Mouse (Mus musculus) midbrain, embryonic 12.5 days (tissue): ENCODE results near the gene Gm11487. TPM values are rescaled to one million over a fixed set of nuclear protein-coding genes. Genes with fewer than 3 reads are reported as not detected.
"Not testable (repeated sequence)": the region's sequence is repeated elsewhere in the genome, so short reads cannot be mapped to it uniquely, and the experiment has no call there.

Experiments
- ATAC-seq: fragments of 200-750 bp; cut with Nextera tagmentation; 2 replicates; pipeline ENCODE4 v1.8.0; 2017; ENCODE audit warnings: low read depth, moderate TSS enrichment, moderate library complexity; ENCODE audit not compliant: low FRiP score
- H3K27ac ChIP-seq: fragments of 300-500 bp; sonication (generic); replicated peaks from 2 replicates; pipeline ENCODE4 v1.5.1; 2016; ENCODE audit warnings: mild to moderate bottlenecking
- H3K27me3 ChIP-seq: fragments of 300-500 bp; sonication (generic); 2 replicates; pipeline ENCODE4 v1.6.1; 2016; ENCODE audit warnings: mild to moderate bottlenecking
- H3K36me3 ChIP-seq: fragments of 300-500 bp; sonication (generic); 2 replicates; pipeline ENCODE4 v1.6.1; 2016
- H3K4me1 ChIP-seq: fragments of 300-500 bp; sonication (generic); 2 replicates; pipeline ENCODE4 v1.6.1; 2016
- H3K4me2 ChIP-seq: fragments of 300-500 bp; sonication (generic); replicated peaks from 2 replicates; pipeline ENCODE4 v1.6.1; 2016; ENCODE audit warnings: mild to moderate bottlenecking, moderate library complexity
- H3K4me3 ChIP-seq: fragments of 300-500 bp; sonication (generic); 2 replicates; pipeline ENCODE4 v1.5.1; 2016; ENCODE audit warnings: mild to moderate bottlenecking
- H3K9ac ChIP-seq: fragments of 300-500 bp; sonication (generic); replicated peaks from 2 replicates; pipeline ENCODE4 v1.6.1; 2016; ENCODE audit warnings: mild to moderate bottlenecking, moderate library complexity
- H3K9me3 ChIP-seq: fragments of 300-500 bp; sonication (generic); 2 replicates; pipeline ENCODE4 v1.6.1; 2016; ENCODE audit warnings: mild to moderate bottlenecking
- WGBS: fragments of 180-500 bp; shearing (Covaris S2); methylation state at CpG from one replicate; pipeline ENCODE4 v1.1.7; 2016; 5-methylcytosine and 5-hydroxymethylcytosine counted together
- polyA plus RNA-seq: library from polyadenylated mRNA; unstranded; fragments of >200 nt; fragmentation: Nextera tagmentation; extraction: Ambion mirVana; gene quantifications from 2 replicates; pipeline ENCODE4 v1.2.1, GENCODE M21; 2016

Gene Gm11487
- not detected in 2 replicates for polyA plus RNA-seq

DNA sequence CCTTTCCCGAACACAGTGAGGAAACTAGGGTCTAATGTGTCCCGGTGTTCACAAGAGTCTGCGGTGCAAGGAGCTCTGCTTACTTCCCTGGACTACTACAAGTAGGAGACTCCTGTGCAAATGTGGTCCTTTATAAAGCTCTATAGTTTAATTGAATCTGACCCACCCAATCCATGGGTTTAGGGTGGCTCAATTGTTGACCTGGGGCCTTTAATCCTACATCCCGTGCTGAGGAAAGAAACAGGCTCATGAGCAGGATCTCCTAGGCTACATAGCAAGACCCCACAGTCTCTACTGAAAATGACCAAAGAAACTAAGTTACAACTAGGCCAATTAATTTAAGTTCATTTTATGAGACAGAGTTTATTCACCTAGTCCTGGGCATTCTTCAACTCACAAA is at the start of gene Gm11487:
Gene Gm11487, minus strand, starts transcription at position 101 of the 400 bp plus-strand sequence.
- not testable (repeated sequence) for H3K36me3 ChIP-seq, H3K9me3 ChIP-seq, H3K4me2 ChIP-seq, H3K4me1 ChIP-seq, H3K9ac ChIP-seq, H3K27me3 ChIP-seq, ATAC-seq, H3K4me3 ChIP-seq, H3K27ac ChIP-seq
- WGBS, result 91% methylated on average over 4 of the region's 4 CpGs

DNA sequence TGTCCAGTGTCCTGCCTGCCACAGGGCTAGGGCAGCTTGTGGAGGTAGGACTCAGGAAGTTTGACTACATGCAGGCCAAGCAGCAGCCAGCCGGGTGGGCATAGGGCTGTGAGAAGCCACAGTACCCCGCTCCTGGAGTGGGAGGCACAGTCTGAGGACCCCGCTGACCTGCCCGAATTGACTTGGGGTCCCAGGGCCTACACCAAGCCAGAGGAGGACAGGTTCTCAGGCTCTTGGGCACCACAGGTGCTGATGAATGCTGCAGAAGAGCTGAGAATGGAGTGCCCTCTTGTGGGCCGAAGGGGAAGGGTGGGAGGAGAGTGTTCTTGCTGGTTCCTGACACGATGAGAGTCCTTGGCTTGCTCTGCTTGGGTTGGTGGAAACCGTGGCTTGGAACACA is 39.8 kb upstream of the Gm11487 start:
- no peak overlapping the region for H3K27ac ChIP-seq
- ATAC-seq, result peak; percentile 73
- H3K9ac ChIP-seq, result no peak overlapping the region
- no peaks in the 10 kb centered on the region for H3K27me3 ChIP-seq
- 64% methylated on average over 7 of the region's 7 CpGs for WGBS
- no peak overlapping the region for H3K4me2 ChIP-seq
- no peaks in the 10 kb centered on the region for H3K9me3 ChIP-seq
- no peaks in the 10 kb centered on the region for H3K36me3 ChIP-seq
- H3K4me3 ChIP-seq, result no peak overlapping the region
- no peaks in the 10 kb centered on the region for H3K4me1 ChIP-seq

DNA sequence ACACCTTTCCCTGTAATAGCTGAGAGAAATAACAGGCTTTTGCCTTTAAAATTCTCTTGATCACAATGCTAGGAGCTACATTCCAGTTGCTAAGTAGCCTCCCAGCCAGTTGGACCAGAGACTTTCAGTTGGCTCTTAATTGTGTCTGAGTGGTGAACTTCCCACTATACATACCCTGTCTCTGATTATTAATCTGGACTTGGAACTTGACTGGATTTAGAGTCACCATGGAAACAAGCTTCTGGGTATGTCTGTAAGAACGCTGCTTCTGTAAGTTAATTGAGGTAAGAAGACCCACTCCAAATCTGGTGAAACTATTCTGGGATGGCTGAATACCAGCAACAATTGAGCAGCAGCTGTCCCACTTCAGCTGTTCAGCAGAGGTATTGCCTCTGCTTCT is 37.7 kb upstream of the Gm11487 start:
- Histone ChIP-seq H3K36me3 (no peaks in the 10 kb centered on the region), H3K27ac (no peak overlapping the region), H3K4me3 (no peak overlapping the region), H3K9me3 (no peaks in the 10 kb centered on the region), H3K4me2 (no peak overlapping the region), H3K27me3 (no peaks in the 10 kb centered on the region), H3K9ac (no peak overlapping the region), H3K4me1 (no peaks in the 10 kb centered on the region)
- ATAC-seq, result peak; percentile 23; the same call in 1 of the 2 replicates
- WGBS, result 43% methylated on average over 1 of the region's 1 CpGs

DNA sequence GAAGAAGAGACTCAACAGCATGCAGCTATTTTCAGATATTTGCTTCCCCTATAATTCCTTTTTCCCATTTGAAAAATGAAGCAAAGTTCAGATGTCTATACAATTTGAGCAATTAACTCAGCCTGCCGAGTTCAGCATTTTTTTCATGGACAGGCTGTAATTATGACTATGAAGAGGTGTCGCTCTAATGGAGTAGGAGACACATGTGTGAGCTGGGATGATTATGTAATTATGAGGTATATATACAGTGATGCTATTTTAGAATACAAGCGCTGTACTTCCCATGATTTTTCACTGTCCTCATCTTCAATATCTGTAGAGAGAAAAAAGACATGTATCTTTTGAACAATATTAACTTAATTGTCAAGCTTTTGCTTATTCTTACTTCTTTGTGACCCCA is 21.0 kb upstream of the Gm11487 start:
- no peaks in the 10 kb centered on the region for H3K27me3 ChIP-seq
- no peaks in the 10 kb centered on the region for H3K4me1 ChIP-seq
- no peak for ATAC-seq
- WGBS, result 90% methylated on average over 3 of the region's 3 CpGs
- no peak overlapping the region for H3K27ac ChIP-seq
- no peaks in the 10 kb centered on the region for H3K36me3 ChIP-seq
- H3K9me3 ChIP-seq, result no peaks in the 10 kb centered on the region
- no peak overlapping the region for H3K4me3 ChIP-seq
- no peak overlapping the region for H3K9ac ChIP-seq
- no peak overlapping the region for H3K4me2 ChIP-seq

DNA sequence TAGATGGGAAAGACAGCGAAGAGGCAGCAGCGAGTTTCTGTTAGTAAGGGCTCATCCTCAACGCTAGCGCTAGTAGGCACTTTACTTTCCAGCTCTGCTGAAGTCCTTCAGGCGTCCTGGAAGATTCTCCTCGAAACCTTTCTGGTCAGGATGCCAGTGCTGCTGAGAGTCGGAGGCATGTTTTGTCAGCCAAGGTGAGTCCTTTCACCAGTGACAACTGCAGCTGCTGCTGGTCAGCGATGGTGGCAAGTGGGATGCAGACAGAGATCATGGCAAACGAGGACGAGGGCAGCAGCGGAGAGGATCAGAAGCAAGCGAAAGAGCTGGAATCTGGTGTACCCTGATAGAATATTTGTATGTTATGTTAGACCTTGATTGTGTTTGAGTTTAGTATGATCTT is 18.2 kb upstream of the Gm11487 start:
- 93% methylated on average over 12 of the region's 12 CpGs for WGBS
- no peak for ATAC-seq

DNA sequence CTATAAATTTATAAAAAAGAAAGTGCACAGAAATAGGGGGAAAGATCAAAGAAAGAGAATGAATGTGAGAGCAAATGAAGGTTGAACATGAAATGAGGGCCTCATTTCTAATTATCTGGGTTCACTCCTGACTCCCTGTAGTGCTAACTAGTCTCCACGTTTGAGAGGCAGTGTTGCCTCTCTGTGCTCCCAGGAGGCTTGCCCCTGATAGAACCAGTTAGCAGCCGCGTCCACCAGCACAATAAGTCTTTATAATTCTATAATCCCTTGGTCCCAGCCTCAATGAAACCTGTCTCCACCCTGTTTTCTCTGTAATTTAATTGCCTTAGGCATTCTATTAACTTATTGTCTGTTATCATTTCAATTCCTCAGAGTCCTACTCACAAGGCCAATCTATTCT is 38.3 kb downstream of the Gm11487 start:
- peak; percentile 89 for ATAC-seq
- Histone ChIP-seq H3K4me1 (no peaks in the 10 kb centered on the region), H3K9me3 (no peaks in the 10 kb centered on the region), H3K27ac (no peak overlapping the region), H3K36me3 (no peaks in the 10 kb centered on the region), H3K9ac (no peak overlapping the region), H3K4me2 (no peak overlapping the region), H3K27me3 (no peaks in the 10 kb centered on the region), H3K4me3 (no peak overlapping the region)
- WGBS, result 6% methylated on average over 3 of the region's 3 CpGs

More for the DNA sequence above, 18.2 kb upstream of the Gm11487 start:
- H3K4me1 ChIP-seq, result no peaks in the 10 kb centered on the region
- no peaks in the 10 kb centered on the region for H3K9me3 ChIP-seq
- no peaks in the 10 kb centered on the region for H3K36me3 ChIP-seq
- no peak overlapping the region for H3K4me2 ChIP-seq
- no peak overlapping the region for H3K9ac ChIP-seq
- no peak overlapping the region for H3K4me3 ChIP-seq
- H3K27me3 ChIP-seq, result no peaks in the 10 kb centered on the region
- no peak overlapping the region for H3K27ac ChIP-seq

Other genes with a start within 250 kb of the Gm11487 start
- gene Gm11238, start 202.8 kb upstream of the Gm11487 start, polyA plus RNA-seq, result not detected in 2 replicates
- gene Gm11237, start 217.9 kb upstream of the Gm11487 start, polyA plus RNA-seq, result not detected in 2 replicates
- not detected in 2 replicates for gene Gm11236, start 233.0 kb upstream of the Gm11487 start, polyA plus RNA-seq